Mouse (Mus musculus) urinary bladder, postnatal 25 days (tissue): ENCODE data around the gene Ift172.

Source experiments
- DNase-seq: peaks from one replicate; pipeline ENCODE4 v3.0.0; 2022; ENCODE audit warnings: low spot score

Gene Ift172

GRCm38 (mm10) chr5:31204421-31204820 is 86.5 kb downstream of the Ift172 start:
- DNase-seq = no peak

GRCm38 (mm10) chr5:31203866-31204265 is 87.0 kb downstream of the Ift172 start:
- DNase-seq = no peak
